Mouse (Mus musculus): ENCODE measurements at regions not wholly inside any gene's neighbourhood (a gene's known extent, or its start where the extent isn't known, plus 50 kb on each side); places are given as distances from the start of the nearest gene placed in this dataset.

DNA sequence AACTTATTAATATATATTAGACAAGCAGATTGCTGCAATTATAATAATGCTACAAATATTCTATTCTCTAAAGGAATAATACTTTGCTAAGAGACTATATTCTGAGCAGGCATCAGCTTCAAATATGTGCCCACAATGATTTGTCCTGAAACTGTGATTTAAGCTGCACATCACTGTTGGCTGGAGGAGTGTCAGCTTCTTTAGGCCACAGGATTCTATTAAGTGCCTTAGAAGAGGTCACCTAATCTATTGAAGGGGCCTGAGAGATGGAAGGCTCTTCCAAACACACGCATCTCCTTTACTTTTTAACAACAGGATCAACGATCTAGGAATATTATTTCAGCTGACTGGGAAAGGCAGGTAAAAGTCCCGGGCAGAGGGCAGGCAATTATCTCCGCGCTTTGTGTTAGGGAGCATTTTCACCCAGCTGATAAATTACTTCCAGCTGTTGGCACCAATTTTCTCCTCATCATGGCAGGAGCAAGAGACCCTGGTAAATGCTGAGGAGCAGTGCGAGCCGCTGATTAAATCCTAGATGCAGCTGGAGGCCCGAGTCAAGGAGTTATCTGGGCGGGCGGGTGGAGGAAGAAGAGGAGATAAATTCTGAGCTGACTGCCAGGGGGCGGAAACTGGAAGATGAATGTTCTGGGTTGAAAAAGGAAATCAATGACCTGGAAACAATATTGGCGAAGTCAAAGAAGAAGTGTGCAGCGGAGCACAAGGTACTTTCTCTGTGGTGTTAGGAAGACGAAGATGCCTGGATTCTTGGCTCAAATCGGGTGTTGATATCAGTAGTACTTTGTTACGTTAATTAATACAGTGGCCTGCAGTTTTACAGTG is 290.9 kb upstream of the Ift57 start:
- TF ChIP-seq CTCF (conservative IDR thresholded peaks at IDR 0.05; ENCODE audit: low read length), result no peak
- no peak for TF ChIP-seq NANOG (IDR thresholded peaks at IDR 0.05; ENCODE audit: borderline replicate concordance, low read length)
- no peak for TF ChIP-seq POU5F1 (IDR thresholded peaks at IDR 0.05; ENCODE audit: borderline replicate concordance, low read length)

Measured in E14TG2a.4 (cell line).